Mouse (Mus musculus): Measurements from ENCODE around the gene Jph3. TPM values are rescaled to one million over a fixed set of nuclear protein-coding genes. Genes with fewer than 3 reads are reported as not detected.

Gene Jph3
- polyA plus RNA-seq, 1 experiment = 196 TPM

DNA sequence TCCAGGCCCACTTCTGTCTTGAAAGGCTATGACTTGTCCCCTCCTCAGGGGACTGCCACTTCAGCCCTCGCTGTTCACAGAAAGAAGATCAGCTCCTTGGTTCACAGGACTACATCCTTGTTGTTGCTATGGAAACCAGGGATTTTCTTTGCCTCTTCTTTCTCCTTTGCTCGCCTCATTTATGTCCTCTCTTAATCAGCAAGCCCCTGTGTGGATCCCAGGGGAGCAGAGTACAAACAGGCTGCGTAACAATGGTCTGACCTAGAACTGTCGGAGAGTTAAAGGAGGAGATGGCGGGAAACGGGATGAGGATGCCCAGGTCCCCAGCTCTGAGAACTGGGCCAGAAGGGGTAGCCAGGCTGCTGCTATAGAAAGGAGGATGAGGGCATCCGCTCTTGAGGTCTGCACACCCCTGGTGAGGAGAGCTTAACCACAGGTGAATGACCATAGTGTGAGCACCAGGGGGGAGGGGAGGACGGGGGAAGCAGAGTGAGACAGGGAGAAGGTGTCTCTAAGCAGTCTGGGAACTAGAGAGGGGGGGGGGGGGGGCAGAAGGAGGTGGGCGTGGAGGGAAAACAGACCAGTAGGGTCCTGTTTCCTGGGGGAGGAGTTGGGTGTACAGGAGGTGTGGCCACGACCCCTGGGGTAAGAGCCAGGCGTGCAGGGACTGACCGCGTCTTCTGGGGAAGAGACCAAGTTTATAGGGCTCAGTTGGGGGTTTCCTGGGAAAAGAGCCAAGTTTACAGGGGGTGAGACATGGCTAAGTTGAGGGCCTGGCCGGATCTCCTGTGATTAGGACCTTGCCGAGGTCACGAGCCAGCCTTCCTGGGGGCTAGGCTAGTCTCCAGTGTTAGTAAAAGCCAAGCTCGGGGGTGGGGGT lies 31.4 kb upstream of the Jph3 start:
- Histone ChIP-seq H3K4me1 (ENCODE audit: control insufficient read depth, insufficient read depth, low read length) (peaks cover 6% of the 10 kb centered on the region), H3K27ac (ENCODE audit: insufficient read depth, low read length) (no peak overlapping the region), H3K4me3 (ENCODE audit: insufficient read depth, low read length) (peak overlapping the region; percentile 12; the same call in 1 of the 2 replicates)
- TF ChIP-seq POLR2A (IDR thresholded peaks at IDR 0.05; ENCODE audit: extremely low read depth, insufficient read depth, low read length) = no peak
- no peak for TF ChIP-seq CTCF (IDR thresholded peaks at IDR 0.05; ENCODE audit: extremely low read depth, insufficient read depth, low read length)

DNA sequence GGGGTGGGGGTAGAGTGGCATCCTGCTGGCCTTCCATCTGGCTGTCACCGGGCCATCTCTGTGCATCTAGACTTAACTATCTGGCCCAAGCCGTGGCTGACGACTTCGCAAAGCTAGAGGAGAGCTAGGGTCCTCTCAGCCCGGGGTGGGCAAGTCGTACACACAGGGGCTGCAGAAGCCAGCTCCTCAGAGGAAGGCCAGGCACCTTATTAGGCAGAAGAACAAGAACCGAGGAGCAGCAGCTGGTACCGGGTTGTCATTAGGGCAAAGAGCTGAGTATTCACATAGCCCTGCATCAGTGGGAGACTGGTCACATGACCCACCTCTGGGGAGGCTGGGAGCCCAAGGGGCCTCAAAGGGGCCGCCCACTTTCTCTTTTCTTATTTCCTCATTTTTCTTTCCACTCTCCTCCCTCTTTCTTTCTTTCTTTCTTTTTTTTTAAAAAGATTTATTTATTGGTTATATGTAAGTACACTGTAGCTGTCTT lies 30.8 kb upstream of the Jph3 start:
- Histone ChIP-seq H3K4me3 (ENCODE audit: insufficient read depth, low read length) (no peak overlapping the region), H3K27ac (ENCODE audit: insufficient read depth, low read length) (no peak overlapping the region), H3K4me1 (ENCODE audit: control insufficient read depth, insufficient read depth, low read length) (peaks cover 6% of the 10 kb centered on the region)
- TF ChIP-seq POLR2A (IDR thresholded peaks at IDR 0.05; ENCODE audit: extremely low read depth, insufficient read depth, low read length) (no peak), CTCF (IDR thresholded peaks at IDR 0.05; ENCODE audit: extremely low read depth, insufficient read depth, low read length) (no peak)

DNA sequence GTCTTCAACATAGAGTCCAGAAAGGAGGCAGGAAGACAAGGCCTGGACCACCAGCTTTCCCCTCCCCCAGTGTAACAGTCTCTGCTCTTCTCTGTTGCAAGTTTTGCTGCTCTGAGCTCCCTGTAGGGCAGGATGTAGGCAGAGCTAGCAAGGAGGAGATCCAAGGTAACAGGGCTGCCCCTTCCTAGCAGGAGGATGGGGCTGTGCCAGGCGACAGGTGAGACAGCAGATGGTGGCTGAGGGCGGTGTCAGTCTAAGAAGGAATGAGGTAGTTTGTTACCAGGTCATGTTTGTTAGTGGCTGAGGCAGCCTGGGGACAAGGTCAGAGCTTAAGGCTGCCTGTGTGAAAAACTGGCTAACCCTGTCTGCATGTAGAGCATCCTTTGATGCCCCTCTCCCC lies 29.5 kb upstream of the Jph3 start:
- H3K27ac ChIP-seq (ENCODE audit: insufficient read depth, low read length) = no peak overlapping the region
- no peak for TF ChIP-seq CTCF (IDR thresholded peaks at IDR 0.05; ENCODE audit: extremely low read depth, insufficient read depth, low read length)
- TF ChIP-seq POLR2A (IDR thresholded peaks at IDR 0.05; ENCODE audit: extremely low read depth, insufficient read depth, low read length) = no peak
- peaks cover 6% of the 10 kb centered on the region for H3K4me1 ChIP-seq (ENCODE audit: control insufficient read depth, insufficient read depth, low read length)
- H3K4me3 ChIP-seq (ENCODE audit: insufficient read depth, low read length) = no peak overlapping the region

DNA sequence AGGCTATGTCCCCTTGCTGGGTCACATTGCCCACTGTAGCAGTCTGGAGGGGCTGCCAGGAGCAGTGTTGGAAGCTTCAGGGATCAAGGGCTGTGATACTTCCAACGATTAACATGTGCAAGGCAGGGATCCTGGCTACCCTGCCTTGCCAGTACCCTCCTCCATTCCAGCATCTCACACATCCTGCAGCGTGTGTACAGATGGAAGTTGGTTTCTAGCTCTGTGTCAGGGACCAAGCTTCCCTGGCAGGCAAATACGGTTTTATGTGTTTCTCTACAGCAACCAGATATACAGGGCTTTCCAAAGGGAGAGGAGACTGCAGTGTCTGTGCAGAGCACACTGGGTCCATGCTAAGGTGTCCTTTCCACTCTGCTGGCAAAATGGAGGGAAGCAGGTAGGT lies 24.2 kb upstream of the Jph3 start:
- Histone ChIP-seq H3K4me3 (ENCODE audit: insufficient read depth, low read length) (no peak overlapping the region), H3K4me1 (ENCODE audit: control insufficient read depth, insufficient read depth, low read length) (no peaks in the 10 kb centered on the region), H3K27ac (ENCODE audit: insufficient read depth, low read length) (no peak overlapping the region)
- no peak for TF ChIP-seq POLR2A (IDR thresholded peaks at IDR 0.05; ENCODE audit: extremely low read depth, insufficient read depth, low read length)
- no peak for TF ChIP-seq CTCF (IDR thresholded peaks at IDR 0.05; ENCODE audit: extremely low read depth, insufficient read depth, low read length)

DNA sequence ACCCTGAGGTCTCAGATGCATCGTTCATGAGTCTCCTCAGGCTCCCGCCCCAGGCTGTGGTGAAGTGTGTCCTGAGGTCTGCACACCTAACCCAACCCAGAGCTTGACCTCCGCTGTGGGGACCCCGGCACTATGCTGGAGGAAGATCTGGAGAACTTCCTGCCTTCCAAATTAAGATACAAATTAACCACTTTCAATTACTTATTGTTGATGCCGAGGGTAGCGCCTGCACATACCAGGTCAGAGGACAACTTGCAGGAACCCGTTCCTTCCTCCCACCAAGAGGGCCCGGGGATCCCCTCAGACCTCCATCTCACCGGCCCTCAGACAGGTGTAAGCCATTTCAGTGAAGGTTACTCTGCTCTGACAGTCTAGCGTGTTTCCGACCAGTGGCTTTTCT lies 22.5 kb upstream of the Jph3 start:
- no peak overlapping the region for H3K27ac ChIP-seq (ENCODE audit: insufficient read depth, low read length)
- H3K4me1 ChIP-seq (ENCODE audit: control insufficient read depth, insufficient read depth, low read length) = no peaks in the 10 kb centered on the region
- no peak overlapping the region for H3K4me3 ChIP-seq (ENCODE audit: insufficient read depth, low read length)
- no peak for TF ChIP-seq POLR2A (IDR thresholded peaks at IDR 0.05; ENCODE audit: extremely low read depth, insufficient read depth, low read length)
- TF ChIP-seq CTCF (IDR thresholded peaks at IDR 0.05; ENCODE audit: extremely low read depth, insufficient read depth, low read length) = no peak

DNA sequence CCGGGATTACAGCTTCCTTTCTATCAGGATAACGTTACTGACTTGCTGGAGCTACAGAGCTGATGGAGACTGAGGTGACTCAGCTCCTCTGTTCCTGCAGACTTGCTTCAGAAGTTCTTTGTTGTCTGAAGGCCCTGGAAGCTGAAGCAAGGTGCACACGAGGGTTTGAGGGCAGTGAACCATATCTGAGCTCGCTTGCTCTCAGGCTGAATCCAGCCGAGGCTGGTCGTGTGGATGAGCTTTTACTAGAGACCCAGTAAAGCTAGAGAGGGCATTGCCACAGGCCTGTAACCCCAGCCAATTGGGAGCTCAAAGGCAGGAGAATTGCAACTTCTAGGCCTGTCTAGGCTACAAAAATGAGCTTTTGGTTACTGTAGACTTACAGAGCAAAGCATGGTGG lies 21.0 kb upstream of the Jph3 start:
- no peak overlapping the region for H3K27ac ChIP-seq (ENCODE audit: insufficient read depth, low read length)
- no peak overlapping the region for H3K4me3 ChIP-seq (ENCODE audit: insufficient read depth, low read length)
- H3K4me1 ChIP-seq (ENCODE audit: control insufficient read depth, insufficient read depth, low read length) = no peaks in the 10 kb centered on the region
- TF ChIP-seq CTCF (IDR thresholded peaks at IDR 0.05; ENCODE audit: extremely low read depth, insufficient read depth, low read length) (no peak), POLR2A (IDR thresholded peaks at IDR 0.05; ENCODE audit: extremely low read depth, insufficient read depth, low read length) (no peak)

DNA sequence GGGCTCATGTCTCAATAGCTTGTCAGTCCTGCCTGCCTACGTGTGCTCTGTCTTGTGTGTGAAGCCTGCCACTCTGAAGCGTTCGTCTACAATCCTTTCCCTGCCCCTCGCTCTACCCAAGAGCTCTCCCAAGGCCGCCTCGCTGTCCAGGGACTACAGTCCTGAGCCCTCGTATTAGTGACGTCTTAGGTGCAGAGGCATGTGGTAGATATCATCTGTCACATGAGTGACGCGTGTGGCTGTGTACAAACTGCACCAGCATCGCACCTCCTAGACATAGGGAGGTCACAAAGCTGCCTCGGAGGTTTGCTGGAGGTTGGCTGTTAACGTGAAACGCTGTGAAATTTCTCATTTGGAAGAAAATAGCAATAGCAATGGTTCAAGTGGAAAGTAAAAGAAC lies 11.9 kb upstream of the Jph3 start:
- Histone ChIP-seq H3K27ac (ENCODE audit: insufficient read depth, low read length) (no peak overlapping the region), H3K4me1 (ENCODE audit: control insufficient read depth, insufficient read depth, low read length) (peaks cover 2% of the 10 kb centered on the region; the same call in 1 of the 2 replicates), H3K4me3 (ENCODE audit: insufficient read depth, low read length) (no peak overlapping the region)
- TF ChIP-seq CTCF (IDR thresholded peaks at IDR 0.05; ENCODE audit: extremely low read depth, insufficient read depth, low read length) = no peak
- no peak for TF ChIP-seq POLR2A (IDR thresholded peaks at IDR 0.05; ENCODE audit: extremely low read depth, insufficient read depth, low read length)

DNA sequence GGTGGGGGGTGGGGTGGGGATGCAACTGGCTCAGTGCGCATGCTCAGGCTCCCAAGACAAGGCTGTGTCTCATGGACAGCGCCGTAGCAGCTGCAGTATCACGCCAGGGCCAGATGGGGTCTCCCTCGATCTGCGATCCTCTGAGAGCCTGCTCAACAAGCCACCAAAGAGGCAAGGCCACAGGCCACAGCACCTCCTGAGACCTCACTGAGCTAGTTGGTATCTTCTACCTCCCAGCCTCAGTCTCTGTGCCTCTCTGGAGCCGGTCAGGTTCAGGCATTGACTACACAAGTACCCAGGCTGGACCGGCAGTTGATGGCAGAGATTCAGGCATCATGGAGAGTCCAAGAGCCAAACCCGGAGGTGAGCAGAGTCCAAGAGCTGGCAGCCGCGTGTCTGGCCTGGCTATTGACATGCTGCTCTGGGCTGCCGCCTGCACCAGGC lies 11.4 kb upstream of the Jph3 start:
- TF ChIP-seq POLR2A (IDR thresholded peaks at IDR 0.05; ENCODE audit: extremely low read depth, insufficient read depth, low read length) (peak; percentile 29; the same call in 1 of the 2 replicates), CTCF (IDR thresholded peaks at IDR 0.05; ENCODE audit: extremely low read depth, insufficient read depth, low read length) (peak; percentile 97)
- Histone ChIP-seq H3K4me1 (ENCODE audit: control insufficient read depth, insufficient read depth, low read length) (peaks cover 2% of the 10 kb centered on the region; the same call in 1 of the 2 replicates), H3K4me3 (ENCODE audit: insufficient read depth, low read length) (no peak overlapping the region), H3K27ac (ENCODE audit: insufficient read depth, low read length) (no peak overlapping the region)

DNA sequence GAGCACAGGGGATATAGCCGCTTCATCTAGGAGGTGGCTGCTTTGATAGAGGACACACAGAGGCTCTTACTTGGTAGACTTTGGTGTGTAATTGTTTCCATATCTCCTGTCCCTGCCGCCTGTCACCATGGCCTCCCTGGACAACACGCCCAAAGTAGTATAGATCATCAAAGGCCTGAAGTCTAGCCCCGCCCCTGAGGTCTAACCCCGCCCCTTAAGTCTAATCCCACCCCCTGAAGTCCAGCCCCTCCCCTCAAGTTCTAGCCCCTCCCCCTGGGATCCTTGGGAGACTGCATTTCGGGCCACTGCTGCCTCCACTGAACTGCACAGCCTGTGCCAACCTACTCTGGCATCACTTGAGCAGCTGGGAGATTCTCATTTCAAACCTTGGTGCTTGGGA lies 10.5 kb upstream of the Jph3 start:
- no peak overlapping the region for H3K4me3 ChIP-seq (ENCODE audit: insufficient read depth, low read length)
- TF ChIP-seq POLR2A (IDR thresholded peaks at IDR 0.05; ENCODE audit: extremely low read depth, insufficient read depth, low read length) (no peak), CTCF (IDR thresholded peaks at IDR 0.05; ENCODE audit: extremely low read depth, insufficient read depth, low read length) (no peak)
- no peak overlapping the region for H3K27ac ChIP-seq (ENCODE audit: insufficient read depth, low read length)
- peaks cover 2% of the 10 kb centered on the region; the same call in 1 of the 2 replicates for H3K4me1 ChIP-seq (ENCODE audit: control insufficient read depth, insufficient read depth, low read length)

DNA sequence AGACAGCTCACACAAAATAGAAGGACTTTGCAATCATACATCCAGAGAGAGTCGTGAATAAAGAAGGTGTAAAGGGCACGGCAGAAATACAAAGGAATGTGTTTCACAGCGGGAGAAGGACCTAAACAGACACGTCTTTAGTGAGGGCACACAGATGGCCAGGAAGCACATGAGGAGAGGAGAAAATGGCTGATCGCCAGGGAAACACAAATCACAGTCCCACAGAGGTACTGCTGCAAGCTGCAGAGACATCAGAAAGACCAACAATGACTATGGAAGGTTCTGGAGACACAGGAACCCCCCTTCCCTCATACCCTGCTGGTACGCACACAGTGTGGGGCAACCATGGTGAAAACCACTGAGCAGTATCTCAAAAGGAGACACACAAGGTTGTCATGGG lies 8.4 kb upstream of the Jph3 start:
- Histone ChIP-seq H3K27ac (ENCODE audit: insufficient read depth, low read length) (no peak overlapping the region), H3K4me1 (ENCODE audit: control insufficient read depth, insufficient read depth, low read length) (0 out of 2 replicates have a peak, but pooled peaks cover 2% of the 10 kb centered on the region), H3K4me3 (ENCODE audit: insufficient read depth, low read length) (no peak overlapping the region)
- TF ChIP-seq POLR2A (IDR thresholded peaks at IDR 0.05; ENCODE audit: extremely low read depth, insufficient read depth, low read length) (no peak), CTCF (IDR thresholded peaks at IDR 0.05; ENCODE audit: extremely low read depth, insufficient read depth, low read length) (no peak)

Data from cortical plate, adult 2 months (tissue).